Mouse (Mus musculus) thymus, postnatal 0 days (tissue): ENCODE results near the gene Vmn2r86. TPM values are rescaled to one million over a fixed set of nuclear protein-coding genes. Genes with fewer than 3 reads are reported as not detected.
"Not testable (repeated sequence)": the region's sequence is repeated elsewhere in the genome, so short reads cannot be mapped to it uniquely, and the experiment has no call there.

ENCODE experiments used
- DNase-seq: peaks from one replicate; pipeline ENCODE4 v3.0.0-alpha.2; 2015; ENCODE audit warnings: low spot score
- polyA plus RNA-seq: library from polyadenylated mRNA; unstranded; fragments of >200 nt; fragmentation: Nextera tagmentation; extraction: Ambion mirVana; gene quantifications from 2 replicates; pipeline ENCODE4 v1.2.1, GENCODE M21; 2015

Gene Vmn2r86
- polyA plus RNA-seq, result not detected in 2 replicates

DNA sequence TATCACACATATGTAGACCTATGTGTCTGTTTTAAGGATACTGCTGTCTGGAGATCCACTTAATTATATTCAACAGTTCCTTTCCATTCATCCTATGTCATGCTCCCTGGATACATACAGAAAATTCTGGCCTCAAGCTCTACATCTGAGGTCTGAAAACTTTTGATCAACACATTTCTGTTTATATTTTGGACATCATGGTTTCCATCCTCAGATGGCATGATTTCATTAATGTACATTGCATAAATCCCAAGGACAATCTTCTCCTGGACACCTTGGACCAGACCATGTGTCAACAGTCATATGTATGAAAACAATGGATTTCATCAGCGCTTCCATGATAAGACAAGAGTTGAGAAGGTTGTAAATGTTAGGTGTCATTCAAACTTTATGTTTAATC is at the start of gene Vmn2r86:
TSS of gene Vmn2r86 (minus strand) at position 101 of the 400 bp plus-strand sequence.
- not testable (repeated sequence) for DNase-seq

DNA sequence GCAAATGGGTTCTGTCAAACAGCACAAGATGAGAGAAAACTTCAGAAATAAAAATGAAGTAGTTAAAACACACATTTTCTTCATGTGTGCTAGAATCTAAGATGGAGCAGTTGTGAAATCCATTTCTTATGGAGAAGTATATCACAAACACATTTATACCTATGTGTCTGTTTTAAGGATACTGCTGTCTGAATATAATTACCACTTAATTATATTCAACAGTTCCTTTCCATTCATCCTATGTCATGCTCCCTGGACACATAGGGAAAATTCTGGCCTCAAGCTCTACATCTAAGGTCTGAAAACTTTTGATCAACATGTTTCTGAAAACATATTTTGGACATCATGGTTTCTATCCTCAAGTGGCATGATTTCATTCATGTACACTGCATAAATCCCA is 41.4 kb upstream of the Vmn2r86 start, which contains the start of gene Vmn2r87:
TSS of gene Vmn2r87 (minus strand) at position 101 of the 400 bp plus-strand sequence.
- DNase-seq, result no peak

DNA sequence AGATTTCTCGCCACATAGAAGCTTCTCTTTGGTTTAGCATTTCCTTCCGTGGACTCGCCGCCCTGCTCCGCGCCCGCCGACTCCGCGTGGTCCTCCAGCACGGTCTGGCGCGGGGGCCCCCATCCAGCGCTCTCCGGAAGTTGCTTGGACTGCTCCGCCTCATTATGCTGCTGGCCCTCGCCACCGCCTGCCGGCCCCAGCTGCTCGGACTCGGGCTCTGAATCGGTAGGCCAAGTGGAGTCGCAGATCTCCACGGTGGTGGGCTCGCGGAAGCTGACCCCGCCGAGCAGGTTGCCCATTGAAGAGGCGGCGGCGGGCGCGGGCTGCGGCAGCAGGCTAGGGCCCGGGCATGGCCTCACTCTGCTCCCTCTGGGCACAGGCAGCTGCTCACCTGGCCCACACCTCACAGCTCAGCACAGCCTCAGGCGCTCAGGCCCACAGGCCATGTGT is 14.5 kb upstream of the Vmn2r86 start:
- no peak for DNase-seq

DNA sequence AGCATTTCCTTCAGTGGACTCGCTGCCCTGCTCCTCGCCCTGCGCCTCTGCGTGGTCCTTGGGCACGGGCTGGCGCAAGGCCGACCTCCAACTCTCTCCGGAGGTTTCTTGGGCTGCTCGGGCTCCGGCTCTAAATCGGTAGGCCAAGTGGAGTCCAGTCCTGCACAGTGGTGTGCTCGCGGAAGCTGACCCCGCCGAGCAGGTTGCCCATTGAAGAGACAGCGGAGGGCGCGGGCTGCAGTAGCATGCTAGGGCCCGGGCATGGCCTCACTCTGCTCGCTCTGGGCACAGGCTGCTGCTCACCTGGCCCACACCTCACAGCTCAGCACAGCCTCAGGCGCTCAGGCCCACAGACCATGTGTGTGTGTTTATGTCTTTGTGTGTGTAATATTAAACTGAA is 11.1 kb downstream of the Vmn2r86 start:
- no peak for DNase-seq

DNA sequence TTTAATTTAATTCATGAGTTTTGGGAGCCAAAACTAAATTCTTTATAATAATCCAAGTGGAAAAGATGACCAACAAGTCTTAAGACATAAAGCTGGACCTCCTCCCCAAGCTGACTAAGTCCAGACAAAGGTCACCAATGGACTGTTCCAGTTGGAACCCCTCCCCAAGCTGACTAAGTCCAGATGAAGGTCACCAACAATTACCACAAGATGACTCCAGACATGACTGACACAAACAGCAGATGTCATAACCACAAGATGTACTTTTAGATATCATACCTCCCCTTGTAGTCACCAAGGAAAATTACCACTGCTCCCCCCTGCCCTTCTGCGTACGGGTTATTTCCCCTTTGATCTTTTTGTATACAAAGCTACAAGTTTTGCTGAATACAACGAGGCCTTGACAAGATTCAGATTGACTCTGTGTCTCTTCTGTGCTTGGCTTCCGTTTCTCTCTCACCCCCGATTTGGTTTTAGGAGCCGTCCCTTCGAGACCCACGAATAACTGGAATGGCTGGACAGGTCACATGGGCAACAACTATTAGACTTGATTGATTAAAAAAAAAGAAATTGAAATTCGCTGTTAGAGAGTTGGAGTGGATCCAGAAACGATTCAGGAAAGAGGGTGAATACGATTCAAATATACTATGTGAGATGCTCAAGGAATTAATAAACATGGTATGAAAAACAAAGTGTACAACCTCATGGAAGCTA is 21.5 kb downstream of the Vmn2r86 start:
- DNase-seq, result not testable (repeated sequence)

DNA sequence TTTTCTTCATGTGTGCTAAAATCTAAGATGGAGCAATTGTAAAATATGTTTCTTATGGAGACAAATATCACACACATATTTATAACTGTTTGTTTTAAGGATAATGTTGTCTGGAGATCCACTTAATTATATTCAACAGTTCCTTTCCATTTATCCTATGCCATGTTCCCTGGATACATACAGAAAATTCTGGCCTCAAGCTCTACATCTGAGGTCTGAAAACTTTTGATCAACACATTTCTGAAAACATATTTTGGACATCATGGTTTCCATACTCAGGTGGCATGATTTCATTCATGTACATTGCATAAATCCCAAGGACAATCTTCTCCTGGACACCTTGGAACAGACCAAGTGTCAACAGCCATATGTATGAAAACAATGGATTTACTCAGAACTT is 26.2 kb downstream of the Vmn2r86 start, which contains the start of gene Vmn2r85:
TSS of gene Vmn2r85 (minus strand) at position 101 of the 400 bp plus-strand sequence.
- DNase-seq, result not testable (repeated sequence)

DNA sequence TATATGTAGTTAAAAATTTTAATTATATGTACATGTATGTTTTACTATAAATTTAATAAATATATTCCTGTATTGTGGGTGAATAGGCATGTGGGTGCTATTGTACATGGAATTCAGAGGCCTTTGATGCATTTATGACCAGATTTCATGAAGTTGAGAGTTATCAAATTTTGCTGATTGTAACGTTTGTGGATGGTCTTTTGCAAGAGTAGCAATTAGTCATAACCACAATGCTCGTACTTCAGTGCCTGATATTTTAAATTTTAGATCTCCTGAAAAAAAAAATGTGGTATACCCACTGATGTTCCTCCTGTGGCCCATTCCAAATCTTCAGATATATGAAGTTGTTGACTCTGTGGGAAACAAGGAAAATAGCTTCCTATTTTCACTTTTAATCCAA is 33.5 kb downstream of the Vmn2r86 start:
- DNase-seq, result not testable (repeated sequence)

DNA sequence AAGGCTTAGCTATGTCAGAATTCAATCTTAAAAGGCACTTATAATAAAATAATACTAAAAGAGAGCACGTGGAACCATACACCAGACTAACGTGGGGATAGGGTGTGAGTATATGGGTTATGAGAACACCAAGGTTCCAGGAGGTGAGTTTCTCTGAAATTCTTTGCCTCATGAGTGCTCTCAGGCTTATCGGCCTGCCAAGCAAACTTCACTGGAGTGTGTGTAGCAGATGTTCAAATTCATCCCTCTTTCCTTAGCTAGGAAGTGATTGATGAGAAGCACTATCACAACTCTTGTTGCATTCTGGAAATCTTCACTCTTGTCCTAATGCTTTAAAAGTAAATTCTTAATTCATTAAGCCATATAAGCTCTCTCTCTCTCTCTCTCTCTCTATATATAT is 35.4 kb downstream of the Vmn2r86 start:
- DNase-seq, result no peak

DNA sequence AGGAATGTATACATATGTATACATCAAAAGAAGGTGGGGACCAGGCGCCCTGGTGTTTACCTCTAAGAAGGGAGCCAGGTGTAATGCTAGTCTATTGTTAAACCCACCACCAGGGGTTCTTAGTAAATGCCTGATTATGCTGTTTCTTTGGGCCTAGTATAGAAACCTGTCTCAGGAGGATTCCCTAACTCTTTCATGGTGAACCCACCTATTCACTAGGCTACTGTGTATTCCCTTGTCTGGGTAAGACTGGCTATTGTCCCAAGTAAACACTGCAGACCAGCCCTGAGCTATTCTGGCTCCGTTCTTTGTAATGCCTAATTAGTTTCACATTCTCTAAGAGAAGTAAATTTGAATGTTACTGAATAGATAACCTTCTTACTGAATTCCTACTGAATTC is 35.9 kb downstream of the Vmn2r86 start:
- not testable (repeated sequence) for DNase-seq

DNA sequence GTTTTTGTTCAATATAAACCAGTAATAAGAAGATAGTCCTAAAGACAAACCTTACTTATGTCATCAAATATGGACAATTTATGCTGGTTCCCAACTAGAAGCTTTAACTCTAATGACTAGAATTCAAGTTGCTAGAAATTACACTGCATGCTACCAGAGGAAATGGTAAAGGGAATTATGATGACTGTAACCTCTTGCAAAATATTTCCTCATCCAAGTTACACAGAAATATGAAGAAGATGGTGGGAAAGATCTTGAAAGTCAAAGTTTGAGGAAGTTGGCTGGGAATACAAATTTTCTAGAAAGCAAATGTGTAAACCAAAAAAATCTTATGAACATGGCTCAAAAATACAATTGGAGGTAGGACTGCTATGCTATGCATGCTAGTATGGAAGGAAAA is 39.5 kb downstream of the Vmn2r86 start:
- DNase-seq, result not testable (repeated sequence)

DNA sequence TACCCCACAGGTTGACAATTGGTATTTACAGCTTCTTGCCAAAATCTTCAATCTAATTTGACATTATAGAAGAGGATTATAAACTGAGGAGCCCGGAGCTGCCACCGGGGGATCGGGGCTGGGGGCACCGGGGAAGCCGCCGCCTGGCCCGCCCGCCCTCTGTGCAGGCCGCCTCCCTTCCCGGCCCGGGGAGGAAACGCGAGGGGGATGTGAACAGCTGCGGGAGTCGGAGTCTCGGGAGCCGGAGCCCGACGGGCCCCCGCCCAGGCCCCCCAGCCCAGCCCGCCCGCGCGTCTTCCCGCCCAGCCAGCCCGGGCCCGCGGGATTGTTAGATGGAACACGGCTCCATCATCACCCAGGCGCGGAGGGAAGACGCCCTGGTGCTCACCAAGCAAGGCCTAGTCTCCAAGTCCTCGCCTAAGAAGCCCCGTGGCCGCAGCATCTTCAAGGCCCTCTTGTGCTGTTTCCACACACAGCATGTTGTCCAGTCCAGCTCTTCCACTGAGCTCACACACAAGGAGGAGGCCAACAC is 43.6 kb downstream of the Vmn2r86 start:
- DNase-seq, result not testable (repeated sequence)

DNA sequence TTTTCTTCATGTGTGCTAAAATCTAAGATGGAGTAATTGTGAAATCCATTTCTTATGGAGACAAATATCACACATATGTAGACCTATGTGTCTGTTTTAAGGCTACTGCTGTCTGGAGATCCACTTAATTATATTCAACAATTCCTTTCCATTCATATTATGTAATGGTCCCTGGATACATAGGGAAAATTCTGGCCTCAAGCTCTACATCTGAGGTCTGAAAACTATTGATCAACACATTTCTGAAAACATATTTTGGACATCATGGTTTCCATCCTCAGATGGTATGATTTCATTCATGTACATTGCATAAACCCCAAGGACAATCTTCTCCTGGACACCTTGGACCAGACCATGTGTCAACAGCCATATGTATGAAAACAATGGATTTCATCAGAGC is 61.6 kb downstream of the Vmn2r86 start, which contains the start of gene Vmn2r84:
TSS of gene Vmn2r84 (minus strand) at position 101 of the 400 bp plus-strand sequence.
- no peak for DNase-seq

Other genes with a start within 250 kb of the Vmn2r86 start
- gene Olfr827, start 241.6 kb downstream of the Vmn2r86 start, polyA plus RNA-seq, result not detected in 2 replicates
- gene Neurod4, start 175.8 kb downstream of the Vmn2r86 start, polyA plus RNA-seq, result 0.05 TPM in 2 replicates
- 143 and 188 TPM in 2 replicates for gene Tespa1, start 133.2 kb downstream of the Vmn2r86 start, polyA plus RNA-seq
- 0.68 and 1.4 TPM in 2 replicates for gene Vmn2r84, start 61.7 kb downstream of the Vmn2r86 start, polyA plus RNA-seq
- gene Vmn2r85, start 26.3 kb downstream of the Vmn2r86 start, polyA plus RNA-seq, result not detected in 2 replicates
- gene Vmn2r87, start 41.3 kb upstream of the Vmn2r86 start, polyA plus RNA-seq, result not detected in 2 replicates